Mouse (Mus musculus) c-Kit-positive CD71-positive TER-119-negative erythroid progenitor cells, embryonic 14.5 days (primary cell): ENCODE measurements around the gene Slc25a45.
"Not testable (repeated sequence)": the region's sequence is repeated elsewhere in the genome, so short reads cannot be mapped to it uniquely, and the experiment has no call there.

Experiments
- DNase-seq: peaks from one replicate; pipeline ENCODE4 v3.0.0-alpha.2; 2013; ENCODE audit warnings: low read depth

Gene Slc25a45

GRCm38 (mm10) chr19:5856604-5857003, 21.0 kb upstream of the Slc25a45 start:
- DNase-seq = no peak

- DNase-seq = no peak
Measured at GRCm38 (mm10) chr19:5862335-5863085, 15.1 kb upstream of the Slc25a45 start.

GRCm38 (mm10) chr19:5863776-5864175, 13.8 kb upstream of the Slc25a45 start:
- no peak for DNase-seq

- no peak for DNase-seq
Measured at GRCm38 (mm10) chr19:5864710-5865398, 12.8 kb upstream of the Slc25a45 start.

- DNase-seq = no peak
Measured at GRCm38 (mm10) chr19:5868096-5868495, 9.5 kb upstream of the Slc25a45 start.

GRCm38 (mm10) chr19:5871273-5871672, 6.3 kb upstream of the Slc25a45 start:
- DNase-seq = no peak

- no peak for DNase-seq
Measured at GRCm38 (mm10) chr19:5871683-5872082, 5.9 kb upstream of the Slc25a45 start.

- DNase-seq = no peak
Measured at GRCm38 (mm10) chr19:5872528-5872927, 5.1 kb upstream of the Slc25a45 start.

GRCm38 (mm10) chr19:5872931-5873556, 4.6 kb upstream of the Slc25a45 start:
- no peak for DNase-seq

GRCm38 (mm10) chr19:5874391-5874968, 3.1 kb upstream of the Slc25a45 start:
- no peak for DNase-seq

GRCm38 (mm10) chr19:5874969-5875480, 2.6 kb upstream of the Slc25a45 start, which contains the start of gene Frmd8:
Gene Frmd8 (minus strand): TSS chr19:5875274.
- peak; percentile 90 for DNase-seq

- DNase-seq = no peak
Measured at GRCm38 (mm10) chr19:5878362-5878722, 734 bp downstream of the Slc25a45 start.

- no peak for DNase-seq
Measured at GRCm38 (mm10) chr19:5878916-5879315, 1.3 kb downstream of the Slc25a45 start.

- DNase-seq = no peak
Measured at GRCm38 (mm10) chr19:5879735-5880134, 2.1 kb downstream of the Slc25a45 start.

- DNase-seq = no peak
Measured at GRCm38 (mm10) chr19:5881155-5881554, 3.5 kb downstream of the Slc25a45 start.

- not testable (repeated sequence) for DNase-seq
Measured at GRCm38 (mm10) chr19:5882079-5882478, 4.5 kb downstream of the Slc25a45 start.

- DNase-seq = peak; percentile 48
Measured at GRCm38 (mm10) chr19:5883935-5884334, 6.3 kb downstream of the Slc25a45 start.

GRCm38 (mm10) chr19:5885838-5886237, 8.2 kb downstream of the Slc25a45 start:
- no peak for DNase-seq

GRCm38 (mm10) chr19:5887234-5887815, 9.7 kb downstream of the Slc25a45 start:
- DNase-seq = no peak

- no peak for DNase-seq
Measured at GRCm38 (mm10) chr19:5889211-5889610, 11.6 kb downstream of the Slc25a45 start.

GRCm38 (mm10) chr19:5891521-5892258, 14.1 kb downstream of the Slc25a45 start:
- no peak for DNase-seq
